Mouse (Mus musculus) effector memory CD4-positive, alpha-beta T cell, adult 7 months (primary cell): ENCODE data around the gene Vash1. TPM values are rescaled to one million over a fixed set of nuclear protein-coding genes. Genes with fewer than 3 reads are reported as not detected.

Experiments used
- polyA plus RNA-seq: library from polyadenylated mRNA; unstranded; fragments of 100-300 nt; shearing (Covaris generic); gene quantifications from one replicate; pipeline ENCODE4 v1.2.1, GENCODE M21; 2017

Gene Vash1
- not detected for polyA plus RNA-seq

GRCm38 (mm10) chr12:86678591-86679545, at the start of gene Vash1:
Gene Vash1 (plus strand): TSS chr12:86678700.

GRCm38 (mm10) chr12:86726120-86726640, 47.7 kb downstream of the Vash1 start, which contains the start of gene Angel1:
Gene Angel1 (minus strand): TSS chr12:86726460.

GRCm38 (mm10) chr12:86734319-86734810, 55.9 kb downstream of the Vash1 start, which contains the start of gene Lrrc74a:
Gene Lrrc74a (plus strand): TSS chr12:86734369.

Other genes with a start within 250 kb of the Vash1 start
- 10.6 TPM for gene Angel1, start 47.8 kb downstream of the Vash1 start, polyA plus RNA-seq
- not detected for gene Lrrc74a, start 55.7 kb downstream of the Vash1 start, polyA plus RNA-seq
- gene Irf2bpl, start 206.1 kb downstream of the Vash1 start, polyA plus RNA-seq, result 101 TPM